Mouse (Mus musculus) cortical plate, adult 2 months (tissue): Measurements from ENCODE around the gene Lrrc10b. TPM values are rescaled to one million over a fixed set of nuclear protein-coding genes. Genes with fewer than 3 reads are reported as not detected.
A peak's percentile ranks its signal among the peaks of the same experiment; 100 is the strongest.

Experiments used
- H3K27ac ChIP-seq: fragments of 200-500 bp; 2 replicates; pipeline ENCODE4 v1.5.1; 2012; ENCODE audit warnings: low read length, control low read depth, inconsistent platforms; ENCODE audit not compliant: insufficient read depth
- H3K4me1 ChIP-seq: fragments of 200-500 bp; 2 replicates; pipeline ENCODE4 v1.6.1; 2011; ENCODE audit warnings: low read length; ENCODE audit not compliant: control insufficient read depth, insufficient read depth
- H3K4me3 ChIP-seq: fragments of 200-500 bp; 2 replicates; pipeline ENCODE4 v1.5.1; 2011; ENCODE audit warnings: mild to moderate bottlenecking, low read length, control low read depth; ENCODE audit not compliant: insufficient read depth
- CTCF ChIP-seq: fragments of 200-500 bp; IDR thresholded peaks from 2 replicates; pipeline ENCODE4 v1.5.1; 2011; ENCODE audit warnings: mild to moderate bottlenecking, control low read depth, low read length; ENCODE audit not compliant: insufficient read depth; ENCODE audit errors: extremely low read depth
- POLR2A ChIP-seq: fragments of 200-500 bp; IDR thresholded peaks from 2 replicates; pipeline ENCODE4 v1.6.1; 2011; ENCODE audit warnings: mild to moderate bottlenecking, low read length, control low read depth; ENCODE audit not compliant: insufficient read depth; ENCODE audit errors: extremely low read depth
- polyA plus RNA-seq: library from polyadenylated mRNA; depleted of rRNA; stranded (reverse); fragments of >200 nt; gene quantifications from 2 replicates; pipeline ENCODE4 v1.2.3, GENCODE M21; 2012

Gene Lrrc10b
- polyA plus RNA-seq, 1 experiment, result 24.2 TPM

DNA sequence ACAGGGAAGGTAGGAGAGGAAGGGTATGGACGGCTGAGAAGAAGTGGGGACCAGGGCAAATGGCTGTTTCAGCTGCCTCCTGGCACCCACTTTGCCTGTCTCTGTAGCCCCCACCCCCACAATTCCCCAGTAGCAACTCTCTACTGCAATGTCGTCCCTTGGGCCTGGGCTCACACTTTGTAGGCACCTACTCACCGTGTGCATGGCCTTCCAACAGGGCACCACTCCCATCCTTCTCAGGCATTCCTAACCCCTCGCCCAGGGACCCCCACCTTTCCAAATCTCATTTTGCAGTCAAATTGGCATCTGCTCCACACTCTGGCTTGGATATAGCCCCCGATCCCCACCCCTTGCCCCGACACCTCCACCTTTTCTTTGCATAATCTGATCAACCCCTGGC lies 8.1 kb downstream of the Lrrc10b start:
- Histone ChIP-seq H3K27ac (no peak overlapping the region), H3K4me3 (no peak overlapping the region), H3K4me1 (no peaks in the 10 kb centered on the region)
- TF ChIP-seq CTCF (no peak), POLR2A (no peak)

DNA sequence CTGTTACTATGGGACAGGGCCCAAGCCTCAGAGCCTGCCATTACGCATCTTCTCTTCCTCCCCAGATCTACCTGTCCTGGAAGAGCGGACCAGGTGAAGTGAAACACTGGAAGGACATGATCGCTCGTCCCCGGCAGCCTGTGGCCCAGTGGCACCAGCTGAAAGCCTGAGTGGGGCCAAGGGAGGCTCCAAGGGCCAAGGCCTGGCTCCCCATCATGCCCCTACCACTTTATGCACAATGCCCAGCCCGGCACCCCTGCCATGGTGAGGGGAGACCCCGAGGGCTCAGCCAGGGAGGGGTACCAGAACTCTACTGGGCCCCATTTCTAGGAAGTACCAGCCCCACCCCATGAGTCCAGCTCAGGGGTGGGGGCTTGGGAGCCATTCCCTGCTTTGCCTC lies 9.0 kb downstream of the Lrrc10b start:
- H3K4me1 ChIP-seq, result no peaks in the 10 kb centered on the region
- no peak overlapping the region for H3K27ac ChIP-seq
- H3K4me3 ChIP-seq, result no peak overlapping the region
- TF ChIP-seq CTCF (no peak), POLR2A (no peak)

DNA sequence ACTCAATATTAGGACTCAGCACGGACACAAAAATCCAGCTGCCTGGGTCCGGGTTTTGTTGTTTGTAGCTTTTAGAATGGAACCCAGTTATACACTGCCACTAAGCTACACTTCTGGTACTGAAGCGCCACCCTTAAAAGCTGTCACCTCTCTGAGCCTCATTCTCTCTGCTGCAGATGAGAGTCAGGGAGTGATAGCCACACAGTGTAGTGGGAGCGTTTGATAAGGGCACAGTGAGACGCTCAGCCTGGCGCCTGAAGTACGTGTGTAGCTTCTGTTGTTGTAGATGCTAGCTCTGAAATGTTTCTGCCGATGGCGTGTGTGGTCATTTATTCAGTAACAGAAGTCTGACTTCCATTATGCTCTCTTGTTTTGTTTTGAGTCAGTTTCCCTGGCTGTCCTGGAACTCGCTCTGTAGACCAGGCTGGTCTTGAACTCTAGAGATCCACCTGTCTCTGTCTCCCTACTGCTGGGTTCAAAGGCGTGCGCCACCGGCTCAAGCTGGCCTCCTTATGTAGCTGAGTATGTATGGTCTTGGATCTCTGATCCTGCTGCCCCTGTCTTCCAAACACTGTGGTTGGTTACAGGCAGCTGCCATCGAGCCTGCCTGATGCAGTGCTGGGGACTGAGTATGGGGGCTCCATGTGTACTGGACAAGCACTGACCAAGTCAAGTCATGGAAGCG lies 12.4 kb downstream of the Lrrc10b start:
- H3K4me3 ChIP-seq, result no peak overlapping the region
- TF ChIP-seq POLR2A, result no peak
- TF ChIP-seq CTCF, result no peak
- no peaks in the 10 kb centered on the region for H3K4me1 ChIP-seq
- no peak overlapping the region for H3K27ac ChIP-seq

DNA sequence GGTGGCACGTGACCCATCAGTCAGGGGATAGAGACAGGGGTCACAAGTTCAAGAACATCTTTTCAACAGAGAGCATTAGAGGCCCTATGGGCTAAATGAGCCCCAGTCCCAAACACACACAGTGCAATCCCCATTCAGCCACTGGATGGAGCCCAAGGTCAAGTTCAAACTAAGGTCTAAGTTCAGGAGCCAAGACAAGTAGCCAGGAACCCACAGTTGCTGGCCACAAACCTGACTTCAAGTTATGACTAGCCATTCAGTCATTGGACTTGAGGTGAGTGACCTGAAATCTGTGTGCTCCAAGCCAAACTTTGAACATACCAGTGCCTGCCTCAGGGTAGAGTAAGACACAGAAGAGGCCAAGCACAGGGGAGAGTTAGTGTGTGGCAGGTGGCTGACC lies 19.8 kb downstream of the Lrrc10b start:
- Histone ChIP-seq H3K4me1 (peaks cover 12% of the 10 kb centered on the region), H3K4me3 (no peak overlapping the region), H3K27ac (no peak overlapping the region)
- TF ChIP-seq CTCF (no peak), POLR2A (no peak)

DNA sequence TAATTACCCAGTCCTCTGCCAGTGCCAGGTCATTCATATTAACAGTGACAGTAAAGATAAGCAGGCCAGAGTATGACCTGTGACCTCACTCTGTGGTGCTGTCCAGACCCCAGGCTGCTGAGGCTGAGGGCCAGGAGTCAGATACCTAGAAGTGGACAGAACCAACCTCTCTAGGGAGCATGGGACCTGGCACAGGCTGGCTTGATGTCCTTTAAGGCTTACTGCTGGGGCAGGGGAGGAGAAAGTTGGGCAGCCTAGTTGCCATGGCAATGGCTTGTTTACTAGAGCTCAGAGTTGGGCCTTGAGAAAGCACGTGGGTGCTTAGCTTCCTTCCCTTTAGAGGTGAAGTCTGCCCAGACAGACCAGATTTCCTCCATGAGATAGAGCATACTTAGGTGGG lies 20.5 kb downstream of the Lrrc10b start:
- Histone ChIP-seq H3K4me3 (no peak overlapping the region), H3K27ac (no peak overlapping the region), H3K4me1 (peaks cover 12% of the 10 kb centered on the region)
- no peak for TF ChIP-seq CTCF
- no peak for TF ChIP-seq POLR2A

DNA sequence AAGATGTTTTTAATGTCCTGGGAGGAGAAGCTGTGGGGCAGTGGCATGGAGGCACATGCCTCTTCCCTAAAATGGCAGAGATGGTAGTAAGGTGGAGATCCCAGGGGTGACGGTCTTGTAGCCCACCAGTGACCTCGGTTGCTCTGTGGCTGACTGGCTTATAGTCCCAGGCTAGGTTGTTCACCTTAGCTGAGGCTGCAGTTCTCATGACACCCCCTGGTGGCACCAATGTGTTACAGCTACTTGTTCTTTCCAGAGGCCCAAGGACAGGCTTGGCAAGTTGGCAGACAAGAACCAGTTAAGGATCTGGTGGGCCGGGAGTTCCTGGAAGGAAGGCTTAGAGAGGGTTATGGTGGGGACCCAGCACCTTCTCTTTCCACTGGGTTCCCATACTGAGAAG lies 21.4 kb downstream of the Lrrc10b start:
- TF ChIP-seq CTCF (peak; percentile 79), POLR2A (no peak)
- H3K27ac ChIP-seq, result no peak overlapping the region

DNA sequence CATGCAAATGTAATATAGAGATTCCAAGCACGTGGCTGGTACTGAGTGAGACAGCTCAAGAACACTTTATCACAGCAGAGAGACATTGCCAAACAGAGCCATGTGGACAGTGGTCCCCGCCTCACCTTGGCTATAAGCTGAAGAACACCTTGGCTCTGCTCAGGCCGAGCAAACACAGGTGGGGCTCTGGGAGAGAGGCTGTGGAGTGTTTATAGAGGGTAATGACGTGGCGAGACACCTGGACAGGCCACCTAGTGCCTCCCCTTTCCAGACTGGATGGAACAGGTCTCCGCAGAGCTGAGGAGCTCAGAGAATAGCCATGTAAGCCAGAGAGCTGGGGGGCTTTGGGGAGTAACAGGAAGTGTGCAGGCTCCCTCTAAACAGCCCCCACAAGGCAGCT lies 22.3 kb downstream of the Lrrc10b start:
- no peak overlapping the region for H3K27ac ChIP-seq
- H3K4me3 ChIP-seq, result no peak overlapping the region
- H3K4me1 ChIP-seq, result peaks cover 12% of the 10 kb centered on the region
- TF ChIP-seq CTCF, result no peak
- no peak for TF ChIP-seq POLR2A

More for the DNA sequence above, 21.4 kb downstream of the Lrrc10b start:
- Histone ChIP-seq H3K4me3 (no peak overlapping the region), H3K4me1 (peaks cover 12% of the 10 kb centered on the region)

DNA sequence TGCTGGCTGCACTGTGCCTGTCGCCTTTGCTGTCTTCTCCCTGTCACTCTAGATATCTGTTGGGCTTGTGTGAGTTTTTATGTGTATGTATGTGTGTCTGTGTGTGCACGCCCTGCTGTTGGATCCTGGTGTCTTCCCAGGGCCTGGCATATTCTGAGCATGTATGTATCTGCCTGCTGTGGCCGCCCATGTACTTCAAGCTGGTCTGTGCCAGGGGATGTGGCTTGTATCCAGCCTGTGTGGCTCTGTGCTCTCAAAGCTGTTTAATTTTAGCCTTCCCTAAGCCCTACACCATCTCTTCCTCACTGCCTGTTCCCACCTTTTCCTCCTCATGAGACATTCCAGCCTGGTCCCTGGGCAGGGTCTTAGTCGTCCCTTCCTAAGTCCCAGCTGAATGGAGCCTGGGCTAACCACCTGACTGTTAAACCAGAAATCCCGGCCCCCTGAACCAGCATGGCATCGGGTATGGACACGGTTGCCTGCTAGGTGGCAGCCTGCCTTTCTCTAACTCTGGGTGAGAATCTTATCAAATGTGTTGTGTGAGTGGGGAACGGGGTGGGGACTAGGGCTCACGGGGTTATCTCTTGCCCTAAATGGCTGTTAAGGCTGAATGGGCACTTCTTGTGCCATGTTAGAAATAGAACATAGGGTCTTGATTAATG lies 23.3 kb downstream of the Lrrc10b start:
- Histone ChIP-seq H3K4me3 (no peak overlapping the region), H3K27ac (peak overlapping the region; percentile 74), H3K4me1 (peaks cover 12% of the 10 kb centered on the region)
- TF ChIP-seq CTCF (no peak), POLR2A (no peak)

DNA sequence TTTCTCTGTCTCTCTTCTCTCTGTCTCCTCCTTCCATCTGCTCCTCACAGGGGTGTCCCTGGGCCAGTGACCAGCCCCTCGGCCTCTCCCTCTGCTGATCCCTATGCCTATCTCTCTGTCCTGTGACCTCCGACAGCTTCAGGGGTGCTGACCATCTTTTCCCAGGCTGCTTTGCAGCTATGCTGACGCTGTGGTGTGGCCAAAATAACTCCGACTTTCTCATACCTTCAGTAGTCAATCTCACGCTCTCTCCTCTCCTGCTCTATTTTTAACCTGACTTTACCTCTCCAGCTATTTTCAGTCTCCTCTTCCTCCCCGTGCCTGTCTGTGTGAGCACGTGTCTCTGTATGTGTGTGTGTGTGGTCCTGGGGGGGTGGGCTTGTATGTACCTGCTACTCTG lies 24.0 kb downstream of the Lrrc10b start:
- no peak overlapping the region for H3K4me3 ChIP-seq
- TF ChIP-seq POLR2A (no peak), CTCF (no peak)
- peak overlapping the region; percentile 75 for H3K27ac ChIP-seq
- peaks cover 12% of the 10 kb centered on the region for H3K4me1 ChIP-seq

DNA sequence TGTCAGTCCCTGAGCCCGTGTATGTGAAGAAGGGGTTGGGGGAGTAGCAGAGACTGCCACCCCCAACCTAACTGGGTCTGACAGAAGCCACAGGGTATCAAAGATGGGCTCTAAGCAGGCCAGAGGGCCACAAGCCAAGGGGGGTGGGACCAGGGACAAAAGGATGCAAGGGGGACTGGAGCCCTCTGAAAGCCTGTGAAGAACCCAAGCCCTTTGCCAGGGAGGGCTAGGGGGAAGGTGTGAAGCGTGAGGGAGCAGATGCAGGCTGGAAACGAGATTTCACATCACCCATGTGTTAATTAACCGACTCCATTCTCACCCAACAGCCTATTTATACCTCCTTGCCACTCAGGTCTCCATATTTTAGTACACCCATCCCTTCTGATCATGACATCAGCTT lies 25.4 kb downstream of the Lrrc10b start:
- TF ChIP-seq CTCF (no peak), POLR2A (no peak)
- H3K4me3 ChIP-seq, result no peak overlapping the region
- H3K27ac ChIP-seq, result no peak overlapping the region
- H3K4me1 ChIP-seq, result peaks cover 12% of the 10 kb centered on the region

DNA sequence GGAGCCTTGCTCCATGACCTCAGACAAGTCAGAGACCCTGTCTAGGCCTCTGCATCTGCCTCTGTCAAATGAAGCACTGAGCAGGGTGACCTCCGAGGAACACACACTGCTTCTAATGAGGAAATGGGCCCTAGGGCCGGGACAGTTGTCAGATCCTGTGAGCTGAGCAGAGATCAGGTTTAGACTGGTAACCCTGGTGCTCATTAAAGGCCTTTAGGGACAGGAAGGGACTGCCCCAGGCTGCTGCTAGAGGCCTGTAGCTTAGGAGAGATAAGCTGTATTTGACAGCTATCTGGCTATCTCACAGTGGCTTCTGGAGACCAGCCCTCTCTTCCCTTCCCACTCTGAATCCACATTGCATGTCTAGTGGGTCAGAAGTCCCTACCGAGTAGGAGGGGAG lies 25.9 kb downstream of the Lrrc10b start:
- no peak for TF ChIP-seq CTCF
- no peak for TF ChIP-seq POLR2A
- H3K4me1 ChIP-seq, result peaks cover 12% of the 10 kb centered on the region

More for the DNA sequence above, 25.9 kb downstream of the Lrrc10b start:
- Histone ChIP-seq H3K27ac (no peak overlapping the region), H3K4me3 (no peak overlapping the region)
